In the genomic region with DNA sequence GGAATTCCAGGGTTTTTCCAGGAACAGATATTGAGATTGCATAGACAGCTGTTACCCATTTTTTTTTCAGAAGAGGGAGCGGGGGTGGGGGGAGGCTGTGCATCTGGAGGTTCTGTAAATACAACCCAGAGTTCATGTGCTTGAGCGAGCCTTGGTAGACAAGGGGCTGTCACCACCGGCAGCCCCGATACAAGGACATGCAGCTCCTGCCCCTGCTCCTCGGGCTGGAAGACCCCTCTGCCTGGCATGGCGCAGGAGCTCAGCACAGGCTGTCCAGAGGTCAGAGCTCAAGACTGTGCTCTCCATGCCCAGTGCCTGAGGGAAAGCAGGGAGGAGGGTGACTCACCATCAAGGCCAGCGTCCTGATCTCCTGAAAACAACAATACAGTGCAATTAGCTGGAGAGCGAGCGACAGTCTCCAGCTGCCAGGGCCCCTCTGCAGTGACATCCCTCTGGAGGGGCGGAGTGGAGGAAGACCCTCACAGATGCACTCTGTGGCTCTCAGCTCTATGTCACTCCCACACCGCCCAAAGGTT, we compare ENCODE assay signal across 9 mouse cellular contexts.
DNase-seq lines count a peak whose midpoint lies in the region; ATAC-seq and TF ChIP-seq lines count a peak whose summit lies in the region.
"Had no signal": no experiment of that assay in that cellular context is flagged by ENCODE, and none has a peak within 500 bp of the region (broad histone marks: within the 10 kb centered on the region; RNA-seq: fewer than 3 reads in every experiment).

No protein-coding gene starts in this region.

- H3K4me1 ChIP-seq in limb, embryonic 14.5 days (ENCODE audit: control insufficient read depth, insufficient read depth, low read length), result peaks cover 6% of the 10 kb centered on the region
- no peaks in the 10 kb centered on the region for H3K4me1 ChIP-seq in midbrain, postnatal 0 days (ENCODE audit: insufficient read depth, low read length)

- H3K4me3 ChIP-seq in limb, embryonic 14.5 days (replicated peaks; ENCODE audit: low read length), result no peak overlapping the region
- no peak overlapping the region for H3K4me3 ChIP-seq in midbrain, postnatal 0 days (ENCODE audit: low read depth, low read length)

- 42% methylated on average over 11 of the region's 11 CpGs for WGBS in limb, embryonic 14.5 days
- 76% methylated on average over 11 of the region's 11 CpGs for WGBS in midbrain, postnatal 0 days

- no peak overlapping the region for H3K4me2 ChIP-seq in limb, embryonic 14.5 days (replicated peaks; ENCODE audit: low read depth, low read length, severe bottlenecking)
- H3K4me2 ChIP-seq in midbrain, postnatal 0 days (ENCODE audit: low read depth, low read length, poor library complexity, severe bottlenecking), result no peak overlapping the region

- DNase-seq in kidney, postnatal 4 days, result peak; percentile 31 to 48
- no peak for DNase-seq in kidney, adult 11 months
- peak; percentile 71 for DNase-seq in adrenal gland, adult 2 months
- DNase-seq in adrenal gland, postnatal 25 days, result peak; percentile 23
- DNase-seq in limb, embryonic 14.5 days (ENCODE audit: low spot score), result peak; percentile 49
- DNase-seq in cerebellum, postnatal 4 days (ENCODE audit: low spot score in 2 of 2), result no peak
- no peak for DNase-seq in thymus, postnatal 14 days
- no peak for DNase-seq in midbrain, postnatal 0 days (ENCODE audit: low spot score)
- DNase-seq: heart, adult 11 months had no signal

- peaks cover 20% of the 10 kb centered on the region for H3K9me3 ChIP-seq in limb, embryonic 14.5 days (ENCODE audit: control insufficient read depth, low read length)
- H3K9me3 ChIP-seq in midbrain, postnatal 0 days (ENCODE audit: low read length), result peaks cover 14% of the 10 kb centered on the region

- no peaks in the 10 kb centered on the region for H3K36me3 ChIP-seq in limb, embryonic 14.5 days (ENCODE audit: control insufficient read depth, insufficient read depth, low read length)
- no peaks in the 10 kb centered on the region for H3K36me3 ChIP-seq in midbrain, postnatal 0 days (ENCODE audit: insufficient read depth, low read length)

- no peak overlapping the region; the same call in 1 of the 2 replicates for H3K27ac ChIP-seq in limb, embryonic 14.5 days (replicated peaks; ENCODE audit: low read depth, low read length)
- no peak overlapping the region for H3K27ac ChIP-seq in midbrain, postnatal 0 days (ENCODE audit: low read depth, low read length)

- peak; percentile 71 for ATAC-seq in limb, embryonic 14.5 days (ENCODE audit: low FRiP score, low read depth)
- ATAC-seq in midbrain, postnatal 0 days (ENCODE audit: low FRiP score), result no peak

- TF ChIP-seq CTCF in midbrain, postnatal 0 days (IDR thresholded peaks at IDR 0.05), result no peak

- no peaks in the 10 kb centered on the region for H3K27me3 ChIP-seq in limb, embryonic 14.5 days (ENCODE audit: control insufficient read depth, insufficient read depth, low read length)
- no peaks in the 10 kb centered on the region for H3K27me3 ChIP-seq in midbrain, postnatal 0 days (ENCODE audit: insufficient read depth, low read length)

- no peak overlapping the region for H3K9ac ChIP-seq in limb, embryonic 14.5 days (ENCODE audit: low read depth, low read length, severe bottlenecking)
- no peak overlapping the region for H3K9ac ChIP-seq in midbrain, postnatal 0 days (replicated peaks; ENCODE audit: low read length, poor library complexity, severe bottlenecking)

- TF ChIP-seq POLR2A in limb, embryonic 14.5 days (IDR thresholded peaks at IDR 0.05; ENCODE audit: borderline replicate concordance, extremely low read depth, insufficient read depth, insufficient read length), result no peak

Comparison
In these comparisons a context has a peak if more than half of its experiments do, and no peak if none do; other contexts are left out.
1. DNase-seq: peak in kidney, postnatal 4 days (2 of 2), adrenal gland, adult 2 months (single experiment), adrenal gland, postnatal 25 days (single experiment) and limb, embryonic 14.5 days (single experiment); none in kidney, adult 11 months (single experiment), cerebellum, postnatal 4 days (0 of 2), thymus, postnatal 14 days (single experiment) and midbrain, postnatal 0 days (single experiment).